ENCODE assay signal across 20 mouse cellular contexts in the genomic region with DNA sequence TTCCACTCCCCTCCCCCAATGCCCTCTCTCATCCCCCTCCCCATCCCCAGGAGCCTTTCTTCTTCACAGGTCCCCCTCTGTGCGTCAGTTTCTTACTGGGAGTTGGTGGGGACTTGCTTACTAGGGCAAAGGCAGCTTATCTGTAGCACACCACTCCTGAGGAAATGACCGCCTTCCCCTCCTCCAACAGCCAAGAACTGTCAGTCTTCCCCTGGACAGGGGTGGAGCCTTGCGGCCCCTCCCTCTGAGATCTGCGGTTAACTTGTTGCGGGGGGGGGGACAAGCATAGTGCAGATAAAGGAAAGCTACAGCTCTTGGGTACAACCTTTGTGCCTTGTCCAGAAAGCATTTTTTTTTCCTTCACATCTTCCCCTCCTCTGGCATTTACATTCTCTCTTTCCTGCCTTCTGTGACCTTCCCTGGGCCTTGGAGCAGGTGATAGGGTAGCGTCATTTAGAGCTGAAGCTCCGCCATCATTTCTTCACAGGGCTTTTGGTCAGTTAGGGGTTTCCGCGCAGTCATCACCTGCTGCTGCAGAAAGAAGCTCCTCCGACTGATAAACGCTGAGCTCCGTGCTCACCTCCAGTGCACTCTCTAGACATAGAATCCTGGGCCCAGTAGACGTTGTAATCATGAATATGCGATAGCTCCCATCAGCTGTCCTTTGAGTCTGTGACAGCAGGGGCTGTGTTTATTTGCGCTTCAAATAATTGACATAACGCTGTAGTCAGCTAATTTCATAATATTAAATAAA.
A peak's percentile ranks its signal among the peaks of the same experiment; 100 is the strongest.
DNase-seq lines count a peak whose midpoint lies in the region; ATAC-seq and TF ChIP-seq lines count a peak whose summit lies in the region.
"Had no signal": no experiment of that assay in that cellular context is flagged by ENCODE, and none has a peak within 500 bp of the region (broad histone marks: within the 10 kb centered on the region; RNA-seq: fewer than 3 reads in every experiment).

No protein-coding gene starts in this region.

- peak; percentile 56; the same call in 1 of the 2 replicates for ATAC-seq in stomach, embryonic 15.5 days (ENCODE audit: insufficient read depth, low FRiP score, low read depth)
- no peak for ATAC-seq in stomach, postnatal 0 days (ENCODE audit: low FRiP score, low TSS enrichment)
- ATAC-seq in liver, embryonic 14.5 days (ENCODE audit: insufficient read depth) = peak; percentile 95
- ATAC-seq: hindbrain, embryonic 16.5 days; intestine, embryonic 16.5 days had no signal

- no peak overlapping the region for H3K9ac ChIP-seq in stomach, embryonic 15.5 days
- no peak overlapping the region for H3K9ac ChIP-seq in stomach, postnatal 0 days (ENCODE audit: low read length)
- no peak overlapping the region; the same call in 1 of the 2 replicates for H3K9ac ChIP-seq in liver, embryonic 14.5 days (replicated peaks)
- H3K9ac ChIP-seq: forebrain, embryonic 12.5 days; limb, embryonic 13.5 days; lung, embryonic 15.5 days; midbrain, embryonic 12.5 days; neural tube, embryonic 12.5 days had no signal

- no peak overlapping the region for H3K4me2 ChIP-seq in stomach, embryonic 15.5 days
- no peak overlapping the region for H3K4me2 ChIP-seq in stomach, postnatal 0 days (replicated peaks; ENCODE audit: low read depth)
- H3K4me2 ChIP-seq in liver, embryonic 14.5 days (ENCODE audit: low read depth) = peak overlapping the region; percentile 59
- H3K4me2 ChIP-seq: forebrain, embryonic 12.5 days; limb, embryonic 13.5 days; lung, embryonic 15.5 days; midbrain, embryonic 12.5 days; neural tube, embryonic 12.5 days had no signal

- no peaks in the 10 kb centered on the region for H3K27me3 ChIP-seq in stomach, embryonic 15.5 days (replicated peaks)
- no peaks in the 10 kb centered on the region for H3K27me3 ChIP-seq in stomach, postnatal 0 days (ENCODE audit: control insufficient read depth, insufficient read depth, low read length)
- no peaks in the 10 kb centered on the region for H3K27me3 ChIP-seq in liver, embryonic 14.5 days (ENCODE audit: control insufficient read depth, insufficient read depth, low read length)
- H3K27me3 ChIP-seq: CH12.LX; forebrain, embryonic 12.5 days; limb, embryonic 13.5 days; lung, embryonic 15.5 days; midbrain, embryonic 12.5 days; neural tube, embryonic 12.5 days had no signal

- no peak for TF ChIP-seq EP300 in stomach, postnatal 0 days (optimal IDR thresholded peaks at IDR 0.05)
- TF ChIP-seq EP300 in liver, embryonic 14.5 days (IDR thresholded peaks at IDR 0.05; ENCODE audit: low read depth) = peak; percentile 59

- no peaks in the 10 kb centered on the region for H3K36me3 ChIP-seq in stomach, embryonic 15.5 days
- H3K36me3 ChIP-seq in stomach, postnatal 0 days (ENCODE audit: control insufficient read depth, insufficient read depth, low read length) = no peaks in the 10 kb centered on the region
- H3K36me3 ChIP-seq in liver, embryonic 14.5 days (replicated peaks; ENCODE audit: control insufficient read depth, insufficient read depth, low read depth) = no peaks in the 10 kb centered on the region
- H3K36me3 ChIP-seq: forebrain, embryonic 12.5 days; limb, embryonic 13.5 days; lung, embryonic 15.5 days; midbrain, embryonic 12.5 days; neural tube, embryonic 12.5 days had no signal

- H3K9me3 ChIP-seq in stomach, embryonic 15.5 days = no peaks in the 10 kb centered on the region
- H3K9me3 ChIP-seq in stomach, postnatal 0 days (ENCODE audit: control insufficient read depth, low read length) = no peaks in the 10 kb centered on the region
- no peaks in the 10 kb centered on the region for H3K9me3 ChIP-seq in liver, embryonic 14.5 days (ENCODE audit: control insufficient read depth, low read length)
- H3K9me3 ChIP-seq: forebrain, embryonic 12.5 days; limb, embryonic 13.5 days; lung, embryonic 15.5 days; midbrain, embryonic 12.5 days; neural tube, embryonic 12.5 days had no signal

- WGBS in stomach, embryonic 15.5 days = 50% methylated on average over 16 of the region's 16 CpGs
- 42% methylated on average over 16 of the region's 16 CpGs for WGBS in stomach, postnatal 0 days
- 9% methylated on average over 16 of the region's 16 CpGs for WGBS in liver, embryonic 14.5 days (ENCODE audit: insufficient replicate concordance)

- intact Hi-C loops in heart, postnatal 36 days (cut with DNase I) = no loop called here

- H3K27ac ChIP-seq in stomach, embryonic 15.5 days = no peak overlapping the region
- H3K27ac ChIP-seq in stomach, postnatal 0 days (replicated peaks) = no peak overlapping the region
- H3K27ac ChIP-seq in liver, embryonic 14.5 days = peak overlapping the region; percentile 18
- H3K27ac ChIP-seq: forebrain, embryonic 12.5 days; limb, embryonic 13.5 days; lung, embryonic 15.5 days; midbrain, embryonic 12.5 days; neural tube, embryonic 12.5 days had no signal

- TF ChIP-seq CTCF in stomach, postnatal 0 days (IDR thresholded peaks at IDR 0.05; ENCODE audit: low read depth) = no peak
- TF ChIP-seq CTCF in liver, embryonic 14.5 days (IDR thresholded peaks at IDR 0.05; ENCODE audit: low read depth) = no peak

- peak; percentile 28 for DNase-seq in heart, adult 11 months
- DNase-seq in heart, postnatal 36 days = no peak
- no peak for DNase-seq in stomach, postnatal 0 days (ENCODE audit: low spot score)
- DNase-seq in liver, embryonic 14.5 days (ENCODE audit: low read depth in 3 of 3, low spot score in 3 of 3) = peak; percentile 27 to 53 (median 36)
- DNase-seq in cerebellum, adult 8-10 months = no peak
- no peak for DNase-seq in adipocyte (ENCODE audit: low spot score)
- DNase-seq in adrenal gland, postnatal 4 days (ENCODE audit: low spot score in 2 of 2) = no peak
- DNase-seq: cerebellum, adult 11 months; cerebellum, postnatal 14 days; heart, postnatal 10 days; lung, postnatal 4 days had no signal

- no peaks in the 10 kb centered on the region for H3K4me1 ChIP-seq in stomach, embryonic 15.5 days
- H3K4me1 ChIP-seq in stomach, postnatal 0 days (replicated peaks; ENCODE audit: control insufficient read depth, insufficient read depth) = no peaks in the 10 kb centered on the region
- H3K4me1 ChIP-seq in liver, embryonic 14.5 days (replicated peaks; ENCODE audit: control insufficient read depth in 2 of 2, insufficient read depth in 2 of 2, low read length in 1 of 2) = peaks cover 4 to 16% of the 10 kb centered on the region in 2 experiments; a peak in 3 of 4 replicates
- H3K4me1 ChIP-seq: limb, embryonic 13.5 days; lung, embryonic 15.5 days; midbrain, embryonic 12.5 days; neural tube, embryonic 12.5 days had no signal

- no peak overlapping the region for H3K4me3 ChIP-seq in stomach, embryonic 15.5 days (replicated peaks)
- H3K4me3 ChIP-seq in stomach, postnatal 0 days (ENCODE audit: low read depth, low read length) = no peak overlapping the region
- H3K4me3 ChIP-seq in liver, embryonic 14.5 days (ENCODE audit: insufficient read depth in 1 of 2, low read depth in 2 of 2, low read length in 2 of 2) = peak overlapping the region; percentile 23 to 45
- H3K4me3 ChIP-seq: forebrain, embryonic 12.5 days; limb, embryonic 13.5 days; lung, embryonic 15.5 days; midbrain, embryonic 12.5 days; neural tube, embryonic 12.5 days had no signal

Comparison
In these comparisons a context has a peak if more than half of its experiments do, and no peak if none do; other contexts are left out.
1. DNase-seq: peak in heart, adult 11 months (single experiment) and liver, embryonic 14.5 days (3 of 3); none in heart, postnatal 36 days (0 of 2), stomach, postnatal 0 days (single experiment), cerebellum, adult 8-10 months (single experiment), adipocyte (single experiment) and adrenal gland, postnatal 4 days (0 of 2).
2. H3K4me3 ChIP-seq: peak in liver, embryonic 14.5 days (2 of 2); none in stomach, embryonic 15.5 days (single experiment) and stomach, postnatal 0 days (single experiment).